Mouse (Mus musculus) ES-E14 (cell line): ENCODE data around the gene Aldh2.

ENCODE experiments used
- CHD2 ChIP-seq: IDR thresholded peaks from 2 replicates; pipeline ENCODE4 v1.6.1; 2014; ENCODE audit warnings: mild to moderate bottlenecking, low read depth, low read length, inconsistent platforms
- HCFC1 ChIP-seq: IDR thresholded peaks from 2 replicates; pipeline ENCODE4 v1.6.1; 2012; ENCODE audit warnings: low read length, inconsistent platforms, borderline replicate concordance; ENCODE audit not compliant: insufficient read depth
- MAFK ChIP-seq: IDR thresholded peaks from 2 replicates; pipeline ENCODE4 v1.6.1; 2014; ENCODE audit warnings: mild to moderate bottlenecking, low read depth, low read length, inconsistent platforms; ENCODE audit not compliant: insufficient read depth
- ZC3H11A ChIP-seq: IDR thresholded peaks from 2 replicates; pipeline ENCODE4 v1.6.1; 2012; ENCODE audit warnings: low read depth, mild to moderate bottlenecking, inconsistent platforms, low read length, borderline replicate concordance
- ZNF384 ChIP-seq: IDR thresholded peaks from 2 replicates; pipeline ENCODE4 v1.6.1; 2012; ENCODE audit warnings: low read depth, low read length, inconsistent platforms

DNA sequence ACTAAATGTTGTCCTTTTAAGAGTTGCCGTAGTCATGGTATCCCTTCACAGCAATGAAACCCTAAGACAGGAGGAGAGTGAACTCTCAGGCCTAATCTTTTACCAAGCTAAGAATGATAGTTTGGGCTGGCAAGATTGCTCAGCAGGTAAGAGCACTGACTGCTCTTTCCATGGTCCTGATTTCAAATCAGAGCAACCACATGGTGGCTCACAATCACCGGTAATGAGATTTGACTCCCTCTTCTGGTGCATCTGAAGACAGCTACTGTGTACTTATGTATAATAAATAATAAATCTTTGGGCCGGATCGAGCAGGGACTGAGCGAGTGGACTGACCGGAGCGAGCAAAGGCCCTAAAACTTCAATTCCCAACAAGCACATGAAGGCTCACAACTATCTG is 52.4 kb downstream of the Aldh2 start:
- TF ChIP-seq CHD2 (no peak), MAFK (no peak), ZNF384 (no peak), ZC3H11A (no peak), HCFC1 (no peak)
